Mouse (Mus musculus) C2C12 (cell line): ENCODE results near the gene Tes3-ps.

ENCODE experiments used
- CEBPB ChIP-seq: IDR thresholded peaks from one replicate; pipeline ENCODE4 v1.6.1; 2011; ENCODE audit warnings: low read depth, mild to moderate bottlenecking, control low read depth, moderate library complexity
- CTCF ChIP-seq: IDR thresholded peaks from one replicate; pipeline ENCODE4 v1.5.1; 2011; ENCODE audit not compliant: control insufficient read depth, insufficient read depth, insufficient read length
- FOSL1 ChIP-seq: IDR thresholded peaks from one replicate; pipeline ENCODE4 v1.8.0; 2011; ENCODE audit warnings: mild to moderate bottlenecking, low read length; ENCODE audit not compliant: poor library complexity, insufficient read depth, severe bottlenecking
- MAX ChIP-seq: IDR thresholded peaks from one replicate; pipeline ENCODE4 v1.6.1; 2011; ENCODE audit warnings: mild to moderate bottlenecking, control low read depth
- MYOD1 ChIP-seq: IDR thresholded peaks from one replicate; pipeline ENCODE4 v1.6.1; 2011; ENCODE audit warnings: low read depth; ENCODE audit not compliant: control insufficient read depth, insufficient read length
- MYOG ChIP-seq: IDR thresholded peaks from one replicate; pipeline ENCODE4 v1.6.1; 2011; ENCODE audit not compliant: control insufficient read depth, insufficient read length; ENCODE audit errors: extremely low read depth
- USF1 ChIP-seq: IDR thresholded peaks from one replicate; pipeline ENCODE4 v1.6.1; 2011; ENCODE audit warnings: low read depth, mild to moderate bottlenecking, control low read depth, moderate library complexity

- no peak for TF ChIP-seq MYOG
- no peak for TF ChIP-seq CTCF
- TF ChIP-seq MAX = no peak
- TF ChIP-seq CEBPB = no peak
- no peak for TF ChIP-seq USF1
- no peak for TF ChIP-seq FOSL1
- TF ChIP-seq MYOD1 = no peak
Measured at GRCm38 (mm10) chr13:49544279-49544678, 51.2 kb downstream of the Tes3-ps start, which contains the start of gene Aspn.
